Mouse (Mus musculus) heart, adult 9 months (tissue): ENCODE data around the gene Adarb2.
A peak's percentile ranks its signal among the peaks of the same experiment; 100 is the strongest.

ENCODE experiments used
- DNase-seq, 2 experiments: peaks; one replicate each; pipeline ENCODE4 v3.0.0; 2022; ENCODE audit warnings: low spot score in 2 of 2

The Adarb2 gene

DNA sequence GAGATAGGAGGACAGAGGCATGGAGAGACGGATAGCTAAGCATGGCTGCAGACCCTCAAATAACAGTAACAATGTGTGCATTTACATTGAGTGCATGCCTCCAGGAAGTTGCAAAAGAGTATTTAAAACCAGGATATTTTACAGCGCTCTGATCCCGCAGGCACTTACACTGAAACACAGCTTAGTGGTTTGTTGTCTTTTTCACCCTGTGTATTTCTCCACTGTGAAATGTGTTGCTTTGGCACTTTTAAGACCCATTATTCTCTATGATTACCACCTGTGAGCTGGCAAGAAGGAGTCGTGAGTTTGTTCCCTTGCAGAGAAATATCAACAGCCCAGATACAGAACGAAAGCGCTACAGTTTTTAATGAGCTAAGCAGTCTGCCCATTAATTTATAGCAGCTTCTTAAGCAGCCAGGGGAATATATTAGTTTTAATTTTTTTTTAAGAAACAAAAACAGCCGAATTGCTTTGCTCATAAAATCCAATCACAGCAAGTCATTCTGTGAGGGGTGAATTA lies 167.3 kb downstream of the Adarb2 start:
- DNase-seq: no peak

DNA sequence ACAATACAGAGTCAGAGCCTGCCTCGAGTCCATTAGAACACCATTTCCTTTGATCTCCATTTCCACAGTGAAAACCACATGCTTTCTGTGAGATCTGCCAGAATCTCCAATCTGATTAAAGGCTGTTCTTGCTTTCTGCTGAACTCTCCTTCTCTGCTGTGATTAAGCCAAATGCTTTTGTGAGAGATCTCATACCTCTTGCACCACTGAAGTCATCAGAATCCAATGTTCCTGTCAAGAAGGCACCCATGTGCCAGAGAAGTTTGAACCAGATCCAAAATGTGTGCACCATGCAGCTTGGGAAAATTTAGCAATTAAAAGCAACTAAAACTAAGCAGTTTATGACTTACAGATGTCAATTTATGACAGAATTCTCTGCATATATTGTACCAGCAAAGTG lies 185.9 kb downstream of the Adarb2 start:
- DNase-seq: no peak

DNA sequence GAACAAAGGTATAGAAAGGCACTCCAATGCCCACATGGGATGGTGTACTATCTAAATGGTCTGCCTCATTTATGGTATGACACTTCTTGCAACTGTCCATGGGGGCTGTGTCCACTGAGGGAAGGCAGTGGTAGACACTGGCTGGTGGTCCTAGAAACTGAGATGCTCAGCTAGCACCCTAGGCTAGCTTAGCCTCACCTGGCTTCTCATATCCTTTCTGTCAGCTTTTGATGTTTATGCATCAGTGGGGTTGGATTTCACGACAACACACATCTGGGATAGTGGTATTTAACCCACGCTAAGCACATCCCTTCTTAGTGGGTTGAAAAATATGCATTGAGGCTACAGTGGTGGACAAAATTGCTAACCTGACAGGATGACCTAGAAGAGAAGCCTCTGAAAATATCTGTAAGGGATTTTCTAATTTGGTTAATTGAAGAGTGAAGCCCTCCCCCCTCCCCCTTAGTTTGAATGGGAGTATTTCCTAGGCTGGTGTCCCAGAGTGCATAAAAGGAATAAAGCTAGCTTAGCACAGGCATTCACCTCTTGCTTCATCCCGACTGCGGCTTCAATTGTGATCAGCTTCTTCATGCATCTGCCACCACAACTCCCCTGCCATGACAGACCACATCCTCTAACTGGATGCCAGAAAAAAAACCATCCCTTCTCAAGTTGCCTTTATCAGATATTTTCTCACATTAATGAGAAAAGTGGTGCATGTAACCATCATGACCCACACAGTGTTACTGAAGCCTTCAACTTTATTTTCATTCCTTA lies 197.8 kb downstream of the Adarb2 start:
- no peak for DNase-seq

DNA sequence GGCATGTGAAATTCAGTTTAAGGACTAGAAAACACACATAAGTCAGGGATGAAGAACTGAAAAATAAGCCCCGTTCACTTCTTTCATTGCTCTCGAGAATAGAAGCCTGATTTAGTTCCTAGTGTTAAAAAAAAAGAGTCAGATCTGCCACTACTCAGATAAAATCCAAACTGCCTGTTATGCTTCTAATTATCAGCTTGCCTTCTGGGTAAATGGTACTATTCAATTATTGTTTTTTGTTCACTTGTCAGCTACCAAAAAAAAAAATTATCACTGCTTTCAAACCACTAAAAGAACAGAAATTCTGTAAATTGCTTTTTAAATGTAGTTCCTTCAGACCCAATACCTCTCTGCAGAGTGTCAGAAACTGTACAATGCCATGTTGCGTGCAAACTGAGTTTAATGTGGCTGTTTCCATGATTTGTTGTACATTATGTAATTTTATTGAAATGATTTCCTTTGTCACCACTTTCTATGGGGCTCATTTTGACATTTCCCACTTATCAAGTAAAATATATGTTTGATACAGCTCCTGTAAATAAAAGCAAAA lies 199.7 kb downstream of the Adarb2 start:
- no peak for DNase-seq

DNA sequence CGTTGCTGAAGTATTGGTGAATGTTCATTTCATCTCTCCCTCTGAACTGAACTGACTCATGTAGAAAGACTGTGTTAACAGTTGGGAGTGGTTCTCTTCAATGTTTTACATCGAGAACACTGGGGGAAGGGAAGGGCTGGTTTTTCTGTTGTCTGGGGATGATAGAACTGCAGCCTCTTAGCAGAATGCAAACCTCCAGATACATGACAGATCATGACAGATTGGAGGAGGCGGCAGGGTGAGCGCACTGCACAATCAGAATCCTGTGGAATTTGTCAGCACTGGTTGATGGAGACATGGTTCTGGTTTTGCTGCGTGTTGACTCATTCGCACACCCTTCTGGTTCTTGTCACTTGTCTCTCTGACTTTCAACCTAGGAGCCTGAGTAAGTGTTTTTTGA lies 203.4 kb downstream of the Adarb2 start:
- DNase-seq: no peak

DNA sequence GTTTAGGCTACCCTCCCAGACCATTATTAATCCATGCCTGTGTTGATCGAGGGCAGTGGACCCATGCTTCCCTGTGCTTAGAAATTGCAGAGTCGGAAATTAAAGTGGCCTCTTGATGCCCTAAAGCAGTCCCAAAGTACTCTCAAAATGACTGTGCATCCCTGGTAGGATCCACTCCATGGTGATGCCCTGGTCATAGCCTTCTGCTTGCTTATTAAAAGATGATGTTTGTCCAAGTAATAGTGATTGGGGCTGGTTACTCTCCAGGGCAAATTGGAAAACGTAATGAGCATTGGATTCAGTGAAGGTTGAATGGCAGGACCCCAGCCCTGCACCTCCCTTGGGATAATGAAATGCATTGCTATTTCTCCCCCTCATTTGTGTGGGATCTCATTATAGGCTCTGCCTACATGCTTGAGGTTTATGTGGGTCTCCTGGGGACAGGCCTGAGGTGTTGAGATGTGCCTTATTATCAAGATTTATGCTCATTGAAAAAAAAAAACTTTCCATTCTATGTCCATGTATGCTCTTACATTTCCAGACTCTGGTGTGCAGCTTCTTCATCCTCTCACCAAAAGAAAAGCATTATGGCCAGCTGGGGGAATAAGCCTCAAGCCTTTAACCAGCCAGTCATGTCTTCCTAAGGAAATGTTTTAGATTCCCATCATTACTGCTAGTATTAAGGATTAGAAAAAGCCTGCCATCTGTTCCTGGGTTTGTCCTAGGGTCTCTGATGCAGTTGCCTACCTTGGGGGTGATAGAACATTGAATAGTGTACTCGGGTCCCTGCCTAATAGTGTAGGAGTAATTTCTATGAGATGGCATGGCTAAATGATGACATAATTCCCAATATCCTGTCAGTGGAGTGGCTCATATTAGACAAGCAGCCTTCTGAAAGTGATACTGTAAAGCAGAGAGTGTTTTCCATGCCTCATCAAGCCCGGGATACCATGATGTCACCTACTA lies 208.0 kb downstream of the Adarb2 start:
- no peak for DNase-seq

DNA sequence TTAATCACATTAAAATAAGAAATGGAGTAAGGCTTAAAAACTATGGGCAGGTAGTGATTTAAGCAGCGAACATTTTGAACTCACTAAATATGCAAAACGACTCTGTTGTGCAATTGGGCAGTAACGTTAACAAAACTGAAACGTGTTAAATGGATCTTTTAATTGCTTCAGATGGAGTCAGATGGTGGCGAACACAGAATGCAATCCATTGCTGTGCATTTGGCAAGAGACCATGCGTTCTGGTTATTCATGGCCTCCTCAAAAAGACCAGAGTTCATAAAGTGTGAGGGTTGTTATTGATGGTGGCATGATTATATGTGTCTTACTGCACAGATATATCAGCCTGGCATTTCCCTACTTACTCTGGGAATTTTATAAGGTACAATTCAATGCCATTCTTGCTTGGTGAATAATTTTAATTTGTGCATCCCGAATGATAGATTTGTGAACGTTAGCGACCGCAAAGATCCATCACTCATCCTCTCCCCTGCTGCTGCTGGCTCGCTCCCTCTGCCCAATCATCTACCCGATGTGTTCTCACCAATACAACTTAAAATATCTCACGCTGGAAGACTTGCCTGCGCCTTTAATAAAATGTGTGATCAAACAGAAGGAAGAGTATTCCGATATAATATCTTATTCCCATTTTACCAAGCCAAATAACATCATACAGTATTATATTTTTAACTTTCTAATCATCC lies 221.5 kb downstream of the Adarb2 start:
- DNase-seq: no peak

DNA sequence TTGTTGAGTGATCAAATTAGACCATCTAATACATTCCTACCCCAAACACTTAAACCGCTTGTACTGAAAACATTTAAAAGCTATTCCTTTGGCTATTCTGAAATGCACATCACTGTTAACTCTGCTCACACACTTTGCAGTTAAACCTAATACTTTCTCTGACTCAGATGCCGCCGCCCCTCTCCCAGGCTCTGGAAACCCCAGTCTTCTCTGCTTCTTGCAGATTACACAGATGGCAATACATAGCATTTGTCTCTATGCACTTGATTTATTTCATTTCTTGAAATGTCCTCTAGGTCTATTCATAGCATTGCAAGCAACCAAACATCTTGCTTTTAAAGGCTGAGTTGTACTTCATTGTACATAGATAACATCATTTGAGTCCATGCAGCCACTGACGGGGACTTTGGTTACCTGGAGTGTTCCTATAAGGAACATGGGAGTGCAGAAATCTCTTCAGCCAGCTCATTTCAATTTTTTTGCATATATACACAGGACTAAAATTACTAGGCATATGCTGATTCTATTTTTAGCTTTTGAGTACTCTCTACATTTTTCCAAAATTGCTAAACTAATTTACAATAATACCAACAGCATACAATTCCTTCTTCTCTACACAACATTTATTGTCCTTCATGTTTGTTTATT lies 236.6 kb downstream of the Adarb2 start:
- no peak for DNase-seq

DNA sequence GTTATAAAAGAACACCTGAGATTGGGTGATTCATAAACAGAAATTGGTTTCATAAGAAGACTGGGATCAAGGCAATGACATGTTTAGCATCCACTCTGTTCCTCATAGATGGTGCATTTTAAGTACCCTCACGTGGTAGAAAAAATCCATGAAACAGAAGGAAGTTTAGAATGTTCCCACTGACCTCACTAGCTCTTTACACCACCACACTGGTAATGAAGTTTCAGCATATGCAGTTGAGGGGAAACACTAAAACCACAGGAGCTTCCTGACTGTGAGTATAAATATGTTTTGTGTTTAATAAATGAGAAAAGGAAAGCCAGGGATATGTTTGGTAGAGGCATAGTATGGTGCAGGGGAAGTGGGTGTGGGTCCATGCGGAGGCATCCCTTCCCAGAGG lies 242.7 kb downstream of the Adarb2 start:
- no peak for DNase-seq

DNA sequence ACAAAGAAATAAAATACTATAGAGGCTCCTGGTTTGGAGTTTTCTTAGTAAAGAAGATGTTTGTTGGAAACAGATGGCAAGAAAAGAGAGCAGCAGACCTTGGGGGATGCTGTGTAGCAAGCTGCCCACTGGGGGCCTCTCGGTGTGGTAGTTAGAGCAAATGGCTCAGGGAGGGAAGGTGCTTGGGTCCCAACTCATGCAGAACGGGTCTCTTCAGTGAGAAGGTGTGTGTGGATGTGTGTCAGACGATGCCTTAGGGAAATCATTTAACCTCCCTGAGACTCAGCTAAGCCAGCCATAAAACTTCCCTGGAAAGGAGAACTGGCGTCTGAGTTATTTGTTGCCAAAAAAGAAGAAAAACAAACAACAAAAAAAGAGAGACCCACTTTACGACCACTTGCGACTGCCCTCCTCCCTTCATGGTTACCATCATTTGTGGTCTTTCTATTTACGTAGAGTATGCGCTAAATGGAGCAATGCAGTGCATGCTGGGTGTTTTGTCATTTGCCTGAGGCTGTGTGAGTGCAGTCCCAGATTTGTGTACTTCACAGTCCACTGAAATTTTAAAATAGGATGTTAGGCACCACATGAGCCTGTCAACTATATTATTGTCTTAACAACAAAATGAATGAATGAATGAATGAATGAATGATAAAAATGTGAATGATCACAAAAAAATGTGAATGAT lies 245.7 kb downstream of the Adarb2 start:
- no peak for DNase-seq

DNA sequence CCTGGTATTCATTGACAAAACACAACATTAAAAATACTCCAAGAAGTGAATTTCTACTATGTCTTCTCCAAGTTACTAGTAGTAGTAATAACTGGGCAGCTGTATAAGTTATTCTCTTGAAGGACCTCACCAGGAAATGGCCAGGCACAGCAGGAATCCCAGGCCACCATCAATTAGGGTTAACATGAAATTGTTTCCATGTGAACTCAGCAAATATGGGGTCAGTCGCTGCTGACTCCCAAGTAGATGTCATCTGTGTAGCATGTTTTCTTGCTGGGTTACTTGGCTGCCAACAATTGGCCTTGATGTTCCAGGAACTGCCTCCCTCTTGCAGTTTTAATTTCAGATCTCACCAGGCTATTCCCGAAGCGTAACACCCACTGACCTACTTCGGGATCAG lies 248.9 kb downstream of the Adarb2 start:
- no peak for DNase-seq

DNA sequence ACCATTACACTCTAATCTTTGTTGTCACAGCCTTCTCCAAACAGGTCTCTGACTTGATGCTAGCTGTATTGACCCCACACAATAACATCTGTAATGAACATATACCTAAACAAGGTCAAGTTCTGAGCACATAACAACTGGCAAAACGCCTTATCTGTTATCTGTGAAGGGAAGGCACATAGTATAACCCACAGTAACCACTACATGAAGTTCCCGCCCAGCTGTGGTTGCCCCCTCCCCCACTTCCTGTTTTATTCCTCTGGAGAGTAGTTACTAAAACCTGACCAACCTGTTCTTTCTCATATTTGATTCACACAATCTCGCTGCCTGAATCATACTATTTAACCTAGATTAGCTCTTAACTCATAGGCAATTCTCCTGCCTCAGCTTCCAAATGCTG lies 254.2 kb downstream of the Adarb2 start:
- DNase-seq: no peak

DNA sequence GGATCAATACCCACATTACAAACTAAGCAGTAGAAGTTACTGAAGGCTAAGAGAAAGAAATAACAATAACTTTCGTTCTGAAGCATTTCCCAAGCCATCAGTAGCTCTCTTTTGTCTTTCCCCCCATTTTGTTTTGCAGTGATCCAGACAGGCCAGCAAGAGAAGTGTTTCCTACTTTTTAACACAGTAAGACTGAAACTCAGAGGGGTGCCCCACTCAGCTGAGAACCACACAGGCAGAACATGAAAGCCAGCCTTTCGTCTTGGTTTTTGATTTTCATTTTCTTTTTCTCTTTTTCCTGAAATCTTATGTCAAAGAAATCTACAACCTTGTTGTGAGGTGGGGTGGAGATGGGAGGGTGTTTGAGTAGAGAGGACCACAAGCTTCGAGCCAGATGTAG lies 255.2 kb downstream of the Adarb2 start:
- DNase-seq: no peak

DNA sequence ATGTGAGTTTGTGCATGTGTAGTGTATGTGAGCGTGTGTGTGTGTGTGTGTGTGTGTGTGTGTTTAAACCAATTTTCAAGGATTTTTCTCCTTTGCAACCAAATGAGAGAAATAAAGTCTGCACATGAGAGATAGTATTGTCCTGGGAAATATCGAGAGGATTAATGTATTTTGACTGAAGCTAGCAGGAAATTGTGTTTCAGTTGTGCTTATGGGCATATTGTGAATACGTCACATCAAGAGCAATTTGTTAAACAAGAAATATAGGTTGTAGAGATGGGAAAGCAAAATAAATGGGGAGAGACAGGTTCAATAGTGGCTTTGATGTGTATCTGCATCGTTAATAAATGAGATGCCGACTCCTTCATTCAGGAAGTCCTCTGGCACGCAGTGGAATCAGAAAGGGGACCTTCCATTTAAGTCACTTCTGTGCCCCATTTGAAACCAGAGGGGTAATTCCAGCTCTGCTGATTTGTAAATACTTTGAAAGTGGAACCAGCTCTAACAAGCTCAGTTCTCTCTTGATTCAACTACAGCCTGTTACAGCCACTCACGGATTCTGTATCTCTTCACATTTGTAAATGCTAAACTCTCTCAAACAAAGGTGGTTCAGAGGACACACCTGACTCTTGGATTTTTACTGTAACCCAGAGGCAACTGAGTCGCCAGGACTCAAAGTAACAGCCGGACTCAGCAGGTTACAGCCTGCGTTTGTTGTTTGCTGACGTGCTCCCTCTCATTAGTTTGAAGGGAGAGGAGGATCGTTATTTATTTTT lies 265.1 kb downstream of the Adarb2 start:
- no peak for DNase-seq

DNA sequence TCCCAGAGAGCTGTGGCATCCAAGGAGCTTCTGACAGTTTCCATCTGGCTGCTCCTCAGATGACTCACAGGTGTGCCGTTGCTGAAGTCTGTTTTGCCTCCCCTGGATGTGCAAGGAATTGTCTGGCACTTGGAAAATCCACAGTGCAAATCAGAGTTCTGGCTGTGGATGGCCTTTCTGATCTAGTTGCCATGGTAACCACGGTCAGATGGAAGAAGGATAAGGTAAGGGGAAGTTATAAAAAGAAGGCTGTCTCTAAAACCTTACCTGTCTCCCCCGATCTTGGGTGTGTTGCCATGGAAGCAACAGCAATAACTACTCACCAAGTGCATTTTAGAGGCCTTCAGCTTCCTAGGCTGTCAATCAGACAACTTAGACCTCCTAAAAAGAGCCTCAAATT lies 273.6 kb downstream of the Adarb2 start:
- DNase-seq: no peak

DNA sequence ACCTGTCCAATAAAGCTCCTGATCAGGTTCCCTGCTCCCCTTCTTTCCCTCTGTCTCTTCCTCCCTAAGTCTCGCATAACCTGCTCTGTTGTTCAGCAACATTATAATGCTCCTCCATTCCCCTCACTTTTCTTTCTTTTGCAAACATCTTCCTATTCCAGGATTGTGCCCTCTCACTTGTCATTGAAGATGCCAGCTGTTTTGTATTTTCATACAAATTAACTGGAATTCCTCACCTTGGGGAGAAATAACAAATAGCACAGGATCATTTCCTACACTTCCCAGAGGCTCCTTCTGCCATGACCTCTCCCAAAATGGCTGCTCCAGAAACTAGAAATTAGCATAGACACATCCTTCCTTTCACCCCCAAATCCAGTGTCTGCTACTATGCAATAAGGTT lies 276.1 kb downstream of the Adarb2 start:
- no peak for DNase-seq

DNA sequence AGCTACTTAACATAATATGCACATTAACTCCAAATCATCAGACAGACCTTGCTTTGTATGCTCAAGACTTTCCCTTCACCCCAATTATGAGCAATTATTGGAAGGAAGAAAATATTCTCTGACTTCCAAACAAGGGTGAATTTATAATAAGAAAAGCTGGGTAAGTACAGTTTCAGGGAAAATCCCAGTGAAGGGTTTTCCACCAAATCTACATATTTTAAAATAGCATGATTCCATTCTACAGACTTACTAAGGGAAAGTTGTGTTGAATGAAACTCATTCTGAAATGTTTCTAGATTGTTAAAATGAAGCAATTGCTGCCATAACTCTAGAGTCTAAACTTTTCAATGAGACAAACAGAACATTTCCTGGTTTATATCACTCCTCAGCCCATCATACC lies 277.3 kb downstream of the Adarb2 start:
- no peak for DNase-seq

DNA sequence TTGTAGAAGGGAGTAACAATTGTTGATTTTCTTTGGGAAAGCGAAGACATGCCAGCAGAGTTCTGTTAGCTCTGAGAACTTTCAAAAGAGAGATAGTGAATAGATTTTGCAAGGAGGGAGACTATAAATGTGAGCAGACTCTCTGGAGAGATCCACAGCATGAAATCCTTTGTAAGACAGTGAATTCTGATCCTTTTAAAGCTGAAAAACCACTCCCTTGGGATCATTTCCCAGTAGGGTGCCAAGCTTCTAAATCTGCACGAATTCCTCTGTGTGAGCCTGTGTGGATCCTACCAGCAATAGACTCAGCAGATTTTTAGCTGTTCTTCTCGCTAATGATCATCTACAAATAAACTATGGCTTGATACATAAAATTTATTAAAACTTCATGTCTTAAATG lies 278.7 kb downstream of the Adarb2 start:
- no peak for DNase-seq

DNA sequence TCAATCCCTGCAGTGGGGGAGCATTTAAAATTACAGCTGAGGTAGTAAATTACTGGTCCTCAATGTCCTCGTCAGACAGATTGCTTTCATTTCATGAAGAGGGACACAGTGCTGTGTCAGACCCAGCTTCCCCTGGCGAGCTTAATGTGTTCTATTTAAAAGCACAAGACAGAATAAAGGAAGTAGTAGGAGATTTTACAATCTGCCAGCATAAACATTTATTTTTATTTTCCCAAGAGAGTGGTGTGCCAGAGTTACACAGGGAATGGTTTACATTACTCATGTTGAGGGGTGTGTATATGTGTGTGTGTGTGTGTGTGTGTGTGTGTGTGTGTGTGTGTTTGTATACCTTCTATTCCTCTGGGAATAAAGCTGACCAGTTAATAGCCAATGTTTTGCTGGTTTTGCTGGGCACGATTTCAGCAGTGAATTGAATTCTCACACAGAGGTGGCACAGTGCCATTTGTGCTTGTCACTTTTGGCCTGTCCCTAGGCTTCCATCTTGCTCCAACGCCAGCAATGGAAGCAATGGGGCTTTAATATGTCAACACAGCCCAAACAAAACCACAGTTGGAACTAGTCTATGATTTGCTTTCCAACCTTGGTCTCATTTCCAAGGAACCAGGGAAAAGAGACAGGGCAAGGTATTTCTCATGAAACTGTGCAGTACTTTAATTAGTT lies 282.1 kb downstream of the Adarb2 start:
- peak; percentile 8 to 19 for DNase-seq
